Mouse (Mus musculus): ENCODE results near the gene Cyp2j9.
"Not testable (repeated sequence)": the region's sequence is repeated elsewhere in the genome, so short reads cannot be mapped to it uniquely, and the experiment has no call there.

Cyp2j9 gene

DNA sequence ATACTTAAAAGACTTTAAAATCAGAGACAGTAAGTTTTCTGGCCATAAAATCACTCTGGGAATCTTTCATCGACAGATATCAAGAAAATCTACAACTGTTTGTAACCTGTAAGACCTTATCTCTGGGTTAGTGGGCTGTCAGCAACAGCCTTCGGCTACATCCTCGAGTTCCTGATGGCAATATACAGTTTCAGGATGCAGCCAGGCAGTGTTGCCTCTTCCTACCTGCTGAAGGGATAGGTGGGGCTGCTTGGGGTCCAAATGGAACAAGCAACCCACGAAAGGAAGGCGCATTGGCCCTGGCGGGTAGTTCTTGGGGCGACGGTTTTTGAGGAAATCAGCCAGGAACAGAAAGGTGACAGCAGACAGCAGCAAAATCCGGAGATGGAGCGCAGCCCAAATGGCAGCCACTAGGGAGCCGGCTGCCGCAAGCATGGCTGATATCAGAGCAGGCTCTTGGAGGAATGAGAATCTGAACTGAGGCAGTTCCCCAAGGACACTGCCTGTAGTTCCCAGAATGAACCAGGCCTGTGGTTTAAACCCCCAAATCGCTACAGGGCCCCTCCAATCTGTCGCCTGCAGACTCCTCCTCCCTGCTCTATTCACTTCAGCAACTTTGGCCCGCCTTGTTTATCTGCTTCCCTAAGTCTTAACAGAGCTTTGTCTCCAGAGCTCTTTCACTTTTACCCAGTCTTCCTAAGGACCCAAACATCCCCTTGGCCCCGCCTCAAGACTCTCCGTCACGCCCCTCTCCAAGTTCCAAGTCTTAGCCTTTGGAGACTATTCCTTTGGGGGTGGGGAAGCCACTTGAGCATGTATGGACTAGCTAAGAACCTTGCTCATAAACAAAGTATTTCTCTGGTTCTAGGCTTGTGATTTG is at the start of gene Cyp2j9:
Cyp2j9 (minus strand) TSS at position 668 of the 880 bp plus-strand sequence.
- peak in 1 of 2 experiments; percentile 1 for DNase-seq

DNA sequence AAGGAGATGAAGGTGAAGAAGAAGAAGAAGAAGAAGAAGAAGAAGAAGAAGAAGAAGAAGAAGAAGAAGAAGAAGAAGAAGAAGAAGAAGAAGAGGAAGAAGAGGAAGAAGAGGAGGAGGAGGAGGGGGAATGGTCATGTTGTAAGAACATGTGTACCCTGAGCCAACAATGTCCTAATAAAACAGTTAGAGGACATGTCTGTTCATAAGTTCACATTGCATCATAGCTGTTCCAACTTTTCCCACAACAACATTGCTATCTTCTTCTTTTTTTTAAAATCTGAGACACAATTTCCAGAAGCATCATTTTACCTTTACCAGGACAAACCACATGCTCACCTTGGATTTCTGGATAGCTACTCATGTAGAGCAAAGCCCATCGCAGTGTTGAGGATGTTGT is 44.1 kb upstream of the Cyp2j9 start:
- no peak for DNase-seq

DNA sequence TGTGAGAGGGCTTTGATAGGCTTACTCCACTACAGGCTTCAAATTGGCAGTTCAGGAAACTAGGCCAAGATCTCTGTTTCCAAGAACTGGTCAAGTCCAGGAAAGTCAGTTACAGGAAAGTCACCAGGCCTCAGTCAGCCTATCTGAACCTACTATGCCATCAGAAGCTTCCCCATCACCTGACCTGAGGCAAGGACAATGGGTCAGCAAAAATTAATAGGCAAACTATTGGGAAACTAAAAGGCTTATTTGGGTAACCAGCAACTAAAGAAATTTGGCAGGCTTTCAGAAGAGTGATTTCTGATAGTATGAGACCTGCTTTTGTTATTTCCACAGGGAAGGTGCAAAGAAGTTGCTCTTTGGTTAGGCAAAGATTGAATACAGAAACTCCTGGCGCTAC is 31.1 kb upstream of the Cyp2j9 start:
- DNase-seq, result no peak

DNA sequence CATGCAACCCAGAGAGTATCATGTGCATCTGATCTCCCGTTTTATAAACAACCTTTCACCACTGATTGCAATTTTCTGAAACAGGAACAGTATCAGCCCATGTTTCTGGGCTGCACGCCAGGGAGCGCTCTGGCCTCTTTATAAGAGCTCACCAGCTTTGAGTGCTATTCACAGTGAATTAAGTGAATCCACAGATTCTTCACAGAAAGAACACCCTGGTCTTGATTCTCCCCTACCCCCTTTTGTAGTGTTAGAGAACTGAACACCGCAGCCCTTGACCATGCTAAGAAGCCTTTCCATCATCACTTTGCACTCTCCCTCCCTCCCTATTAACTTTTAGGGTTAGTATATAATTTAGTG is 393 bp upstream of the Cyp2j9 start:
- DNase-seq, result no peak

DNA sequence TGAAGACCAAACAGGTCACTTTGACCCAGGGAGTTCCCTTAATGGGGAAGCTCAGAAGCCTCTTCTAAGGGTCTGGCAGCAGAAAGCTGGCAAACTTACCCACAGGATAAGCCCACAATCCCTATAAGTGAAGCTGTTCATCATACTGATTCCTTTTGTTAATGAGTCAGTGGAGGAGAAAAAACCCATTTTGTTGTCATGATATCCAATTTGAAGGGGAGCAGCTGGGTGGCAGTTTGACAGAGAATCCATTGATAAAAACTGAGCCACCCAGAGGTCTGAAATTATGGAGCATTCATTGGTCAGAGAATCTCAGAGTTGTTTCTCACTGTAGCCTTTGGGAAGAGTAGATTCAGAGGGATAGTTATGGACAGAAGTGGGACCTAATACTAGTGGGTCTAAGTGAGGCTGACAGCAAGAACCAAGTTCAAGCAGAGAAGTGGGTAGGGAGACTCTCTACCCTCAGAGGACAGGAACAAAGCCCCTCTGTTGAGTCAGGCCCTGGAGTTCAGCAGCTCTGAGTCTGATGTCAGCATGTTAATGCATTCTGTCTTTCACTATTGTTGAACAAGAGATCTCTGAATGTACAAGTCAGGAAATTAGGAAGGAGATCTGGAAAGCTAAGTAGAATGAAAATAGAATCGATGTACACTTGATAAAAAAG is 9.8 kb downstream of the Cyp2j9 start:
- DNase-seq, result no peak

DNA sequence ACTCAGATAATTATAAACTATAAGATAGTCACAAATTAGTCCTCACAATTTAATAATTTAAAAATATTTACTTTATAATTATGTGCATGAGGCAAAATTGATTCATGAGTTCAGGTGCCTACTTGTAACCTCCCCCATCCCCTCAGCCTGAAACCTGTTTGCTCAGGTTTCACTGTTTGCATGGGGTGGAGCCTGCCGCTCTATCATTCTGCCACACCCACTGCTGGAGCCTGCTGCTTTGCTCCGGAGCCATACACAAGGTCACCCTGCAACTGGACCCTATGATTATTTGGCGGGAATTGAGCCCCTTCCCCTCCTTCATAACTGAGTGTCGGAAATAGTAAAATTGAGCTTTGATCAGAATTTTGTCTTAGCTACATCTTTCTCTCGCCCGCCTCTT is 11.0 kb downstream of the Cyp2j9 start:
- DNase-seq, result not testable (repeated sequence)

DNA sequence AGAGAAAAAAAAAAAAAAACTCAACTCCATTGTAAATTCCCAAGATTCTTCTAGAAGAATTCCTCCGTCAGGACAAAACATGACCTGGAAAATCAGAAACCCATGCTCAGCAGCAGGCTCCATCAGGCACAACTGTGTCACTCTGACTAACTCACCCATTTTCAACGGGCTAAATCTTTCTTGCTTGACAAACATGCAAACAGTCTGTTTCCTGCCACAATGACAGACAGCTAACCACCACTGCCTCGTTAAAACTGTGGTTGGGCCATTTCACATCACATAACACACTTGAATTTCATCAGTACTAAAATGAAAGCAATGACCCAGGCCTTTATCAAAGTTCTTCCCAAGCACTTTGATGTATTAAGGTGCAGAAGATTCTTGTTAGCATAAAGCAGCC is 21.9 kb downstream of the Cyp2j9 start:
- DNase-seq, result no peak

DNA sequence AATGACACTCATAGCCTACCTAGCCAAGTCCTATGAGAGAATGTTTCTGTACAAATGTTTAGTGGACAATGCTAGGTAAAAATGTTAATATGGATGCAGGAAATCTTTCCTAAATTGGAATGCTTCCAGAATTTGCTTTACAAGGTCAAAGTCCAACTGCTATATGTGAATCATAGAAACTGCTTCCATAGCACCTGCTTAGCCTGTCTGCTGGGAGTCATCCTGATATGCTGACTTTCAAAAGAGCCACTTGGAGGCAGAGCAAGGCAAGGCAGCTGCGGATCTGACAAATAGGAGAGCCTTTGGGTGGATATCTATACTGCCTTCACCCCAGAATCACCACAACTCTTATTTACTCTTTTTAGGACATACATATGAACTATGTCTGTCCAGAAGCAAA is 23.4 kb downstream of the Cyp2j9 start:
- no peak for DNase-seq

DNA sequence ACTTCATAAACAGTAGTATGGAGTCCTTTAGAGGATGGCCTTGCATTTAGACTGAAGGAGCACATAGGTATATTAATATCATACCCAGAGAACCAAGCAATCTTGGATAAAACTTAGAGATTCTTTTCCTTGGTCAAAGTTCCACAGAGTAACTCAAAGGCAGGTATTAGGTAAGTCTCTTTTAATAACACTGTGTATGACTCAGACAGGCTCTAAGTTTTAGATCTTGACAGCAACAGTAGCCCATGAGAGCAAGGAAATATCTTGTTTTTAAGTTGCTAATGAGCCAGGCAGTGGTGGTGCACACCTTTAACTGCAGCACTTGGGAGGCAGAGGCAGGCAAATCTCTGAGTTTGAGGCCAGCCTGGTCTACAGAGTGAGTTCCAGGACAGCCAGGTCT is 25.6 kb downstream of the Cyp2j9 start:
- no peak for DNase-seq

DNA sequence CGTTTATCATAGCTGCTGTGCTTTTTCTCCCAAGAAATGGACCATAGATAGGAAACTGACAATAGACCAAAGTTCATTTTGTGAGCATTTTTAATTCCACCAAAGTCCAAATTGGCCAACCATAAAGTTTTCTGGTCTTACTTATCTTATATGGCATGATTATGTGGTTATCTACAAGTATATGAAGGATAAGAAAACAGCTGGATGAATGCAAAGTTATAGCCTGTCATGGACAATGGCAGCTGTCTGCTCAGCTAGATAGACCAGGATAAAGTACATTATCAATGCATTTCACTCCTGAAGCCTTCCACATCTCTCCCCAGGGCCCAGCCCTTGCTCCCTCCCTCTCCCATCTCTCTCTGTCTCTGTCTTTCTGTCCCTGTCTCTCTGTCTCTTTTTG is 30.9 kb downstream of the Cyp2j9 start:
- no peak for DNase-seq

DNA sequence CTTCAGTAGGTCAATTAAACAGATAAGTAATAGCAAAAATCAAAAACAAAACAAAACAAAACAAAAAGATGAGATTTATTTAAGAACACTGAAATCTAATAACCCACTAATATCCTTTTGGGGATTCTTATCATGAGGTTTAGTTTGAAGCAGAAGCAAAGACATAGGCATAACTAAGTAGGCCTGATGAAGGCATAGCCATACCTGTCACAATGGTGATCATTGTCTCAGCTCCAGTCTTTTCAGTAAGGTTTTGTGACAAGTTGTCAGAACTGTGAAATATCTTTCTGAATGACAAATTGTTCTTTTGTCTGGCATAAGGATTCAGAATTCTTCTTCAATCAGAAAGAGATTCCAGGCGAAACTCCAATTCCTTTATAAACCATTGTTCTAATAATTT is 31.6 kb downstream of the Cyp2j9 start:
- DNase-seq, result no peak

DNA sequence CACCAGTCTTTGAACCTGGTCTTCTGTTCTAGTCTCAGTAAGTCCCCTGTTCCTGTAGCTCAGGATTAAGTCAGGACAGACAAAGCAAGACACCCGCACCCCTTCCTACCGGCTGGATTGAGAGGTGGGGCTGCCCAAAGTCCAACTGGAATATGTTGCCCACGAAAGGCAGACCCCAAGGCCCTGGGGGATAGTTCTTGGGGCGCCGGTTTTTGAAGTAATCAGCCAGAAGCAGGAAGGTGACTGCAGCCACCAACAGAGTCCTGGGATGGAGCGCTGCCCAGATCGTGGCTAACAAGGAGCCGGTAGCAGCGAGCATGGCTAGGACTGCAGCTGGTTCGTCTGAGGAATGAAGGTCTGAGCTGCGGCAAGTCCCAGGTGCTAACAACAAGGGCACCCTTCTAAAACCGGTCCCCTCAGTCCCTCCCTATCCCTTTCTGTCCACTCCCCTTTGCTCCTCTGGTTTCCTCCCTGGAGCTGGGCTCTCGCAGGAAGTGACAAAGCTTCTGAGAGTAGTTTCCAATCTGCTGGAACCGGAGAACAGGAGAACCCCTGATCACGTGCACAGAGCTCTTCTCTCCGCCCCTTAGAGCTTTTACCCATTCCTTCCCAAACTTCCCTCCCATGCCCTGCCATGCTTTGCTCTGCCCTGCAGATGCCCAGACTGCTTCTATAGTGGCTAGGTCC is 38.1 kb downstream of the Cyp2j9 start, which contains the start of gene Cyp2j6:
Cyp2j6 (minus strand) TSS at position 529 of the 687 bp plus-strand sequence.
- DNase-seq, result no peak

DNA sequence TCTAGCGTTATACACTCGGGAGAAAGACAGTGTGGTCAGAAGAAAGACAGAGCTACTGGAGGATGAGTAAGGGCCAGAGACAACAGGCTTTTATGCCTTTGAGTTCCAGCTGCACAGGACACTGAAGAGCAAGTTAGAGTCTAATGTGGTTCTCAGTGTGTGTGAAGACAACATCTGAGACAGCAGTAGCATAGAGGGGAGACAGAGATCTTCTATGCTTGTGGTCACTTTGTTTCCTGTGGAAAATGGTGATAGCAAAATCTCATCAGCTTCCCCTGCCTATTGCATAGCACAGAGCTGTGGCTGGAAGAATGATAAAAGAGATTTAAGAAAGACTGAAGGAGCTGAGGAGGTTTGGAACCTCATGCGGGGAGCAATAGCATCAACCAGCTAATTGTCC is 39.8 kb downstream of the Cyp2j9 start:
- no peak for DNase-seq

DNA sequence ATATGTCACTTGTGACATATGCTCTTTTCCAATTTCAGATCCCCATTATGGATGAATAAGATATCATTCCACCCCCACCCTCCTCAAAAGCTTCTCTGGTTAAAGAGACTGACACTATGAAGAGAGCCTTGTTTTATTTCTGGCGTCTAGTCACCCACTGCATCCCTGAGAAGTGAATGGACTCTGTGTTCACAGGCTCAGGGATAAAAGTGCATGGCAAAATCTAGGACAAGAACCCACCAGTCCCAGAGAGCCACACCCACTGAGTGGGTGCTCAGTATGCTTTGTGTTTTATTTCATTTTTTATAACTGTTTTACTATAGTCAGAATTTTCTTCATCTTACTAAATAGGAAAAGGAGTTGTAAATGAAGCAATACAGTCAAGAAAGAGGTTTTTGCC is 45.4 kb downstream of the Cyp2j9 start:
- DNase-seq, result no peak

DNA sequence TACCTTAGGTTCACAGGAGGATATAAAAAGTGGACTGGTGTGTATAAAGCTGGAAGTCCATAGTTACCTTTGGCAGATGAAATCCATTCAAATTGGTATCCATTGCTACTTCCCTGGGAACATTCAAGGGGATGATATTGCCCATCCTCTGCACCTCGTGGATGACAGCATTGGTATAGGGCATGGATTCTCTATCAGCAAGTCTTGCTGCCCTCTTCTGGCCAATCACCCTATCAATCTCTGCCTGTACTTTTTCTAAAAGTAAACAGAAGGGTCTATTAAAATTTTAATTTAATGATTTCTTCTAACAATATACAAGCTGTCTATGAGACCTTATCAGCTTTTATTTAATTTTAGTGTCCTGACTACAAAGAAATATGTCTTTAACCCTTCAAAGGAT is 65.6 kb downstream of the Cyp2j9 start:
- DNase-seq, result no peak

DNA sequence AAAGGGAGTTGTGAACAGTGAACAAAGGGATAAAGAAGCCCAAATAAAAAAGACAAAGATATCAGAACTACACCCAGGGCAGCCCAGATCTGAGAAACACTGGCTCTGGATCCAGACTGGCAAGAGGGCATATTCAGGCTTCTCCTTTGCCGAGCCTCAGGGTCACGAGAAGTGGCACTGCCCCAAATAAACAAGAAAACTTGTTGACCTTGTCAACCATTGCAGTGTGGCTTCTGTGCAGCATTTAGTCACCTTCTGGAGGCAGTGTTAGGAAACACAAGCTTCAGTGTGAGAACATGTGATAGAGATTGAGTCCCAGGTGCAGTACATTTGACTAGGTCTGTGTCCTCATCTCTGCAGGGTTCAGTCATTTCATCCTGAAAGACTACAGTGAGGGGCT is 69.1 kb downstream of the Cyp2j9 start:
- no peak for DNase-seq

Data from B cell, adult 2 months (primary cell).